Mouse (Mus musculus) myocyte (in vitro differentiated cells): ENCODE measurements at regions not wholly inside any gene's neighbourhood (a gene's known extent, or its start where the extent isn't known, plus 50 kb on each side); places are given as distances from the start of the nearest gene placed in this dataset.

ENCODE experiments used
- H3K27me3 ChIP-seq: one replicate; pipeline ENCODE4 v1.6.1; 2011; ENCODE audit not compliant: control insufficient read depth, insufficient read depth, insufficient read length
- H3K36me3 ChIP-seq: one replicate; pipeline ENCODE4 v1.6.1; 2011; ENCODE audit not compliant: control insufficient read depth, insufficient read depth
- H3K4me2 ChIP-seq: one replicate; pipeline ENCODE4 v1.6.1; 2011; ENCODE audit warnings: low read depth, control low read depth
- H3K4me3 ChIP-seq: one replicate; pipeline ENCODE4 v1.5.1; 2011; ENCODE audit warnings: mild to moderate bottlenecking, control low read depth, moderate library complexity
- H3K79me2 ChIP-seq: one replicate; pipeline ENCODE4 v1.6.1; 2011; ENCODE audit not compliant: control insufficient read depth, insufficient read depth
- H3ac ChIP-seq: one replicate; pipeline ENCODE4 v1.6.1; 2011; ENCODE audit not compliant: control insufficient read depth, insufficient read length
- CEBPB ChIP-seq: IDR thresholded peaks from 2 replicates; pipeline ENCODE4 v1.6.1; 2011; ENCODE audit warnings: mild to moderate bottlenecking, moderate library complexity; ENCODE audit not compliant: poor library complexity, insufficient read depth, severe bottlenecking
- E2F4 ChIP-seq: IDR thresholded peaks from one replicate; pipeline ENCODE4 v1.6.1; 2011; ENCODE audit warnings: mild to moderate bottlenecking, control low read depth, moderate library complexity; ENCODE audit not compliant: insufficient read depth
- MAX ChIP-seq: IDR thresholded peaks from one replicate; pipeline ENCODE4 v1.6.1; 2011; ENCODE audit warnings: low read depth, mild to moderate bottlenecking, control low read depth
- MYOD1 ChIP-seq, 3 experiments: IDR thresholded peaks; one replicate each; pipeline ENCODE4 v1.6.1; 2011; ENCODE audit warnings: control low read depth in 2 of 3, low read depth in 2 of 3, mild to moderate bottlenecking in 2 of 3, moderate library complexity in 1 of 3; ENCODE audit not compliant: insufficient read length in 2 of 3, control insufficient read depth in 1 of 3
- MYOG ChIP-seq, 3 experiments: IDR thresholded peaks; one replicate each; pipeline ENCODE4 v1.6.1; 2011; ENCODE audit warnings: control low read depth in 2 of 3, low read depth in 2 of 3, mild to moderate bottlenecking in 2 of 3; ENCODE audit not compliant: insufficient read length in 2 of 3, control insufficient read depth in 1 of 3, insufficient read depth in 1 of 3
- POLR2A ChIP-seq: IDR thresholded peaks from one replicate; pipeline ENCODE4 v1.6.1; 2011; ENCODE audit warnings: low read depth, mild to moderate bottlenecking, control low read depth, moderate library complexity; ENCODE audit not compliant: insufficient read length
- POLR2AphosphoS2 ChIP-seq: IDR thresholded peaks from one replicate; pipeline ENCODE4 v1.6.1; 2011; ENCODE audit warnings: low read depth, control low read depth; ENCODE audit not compliant: insufficient read length
- REST ChIP-seq: IDR thresholded peaks from one replicate; pipeline ENCODE4 v1.6.1; 2011; ENCODE audit warnings: mild to moderate bottlenecking, control low read depth, moderate library complexity; ENCODE audit not compliant: insufficient read depth, insufficient read length
- SRF ChIP-seq: IDR thresholded peaks from one replicate; pipeline ENCODE4 v1.6.1; 2011; ENCODE audit warnings: low read depth; ENCODE audit not compliant: control insufficient read depth, insufficient read length
- TCF12 ChIP-seq: IDR thresholded peaks from one replicate; pipeline ENCODE4 v1.6.1; 2011; ENCODE audit warnings: mild to moderate bottlenecking, control low read depth; ENCODE audit not compliant: poor library complexity, insufficient read depth, severe bottlenecking
- TCF3 ChIP-seq: IDR thresholded peaks from one replicate; pipeline ENCODE4 v1.6.1; 2011; ENCODE audit warnings: low read depth, control low read depth; ENCODE audit not compliant: insufficient read length
- USF1 ChIP-seq: IDR thresholded peaks from one replicate; pipeline ENCODE4 v1.6.1; 2011; ENCODE audit warnings: low read depth, mild to moderate bottlenecking, control low read depth, moderate library complexity

GRCm38 (mm10) chr19:26511756-26512155 lies 93.1 kb upstream of the Smarca2 start:
- no peak for TF ChIP-seq POLR2AphosphoS2
- TF ChIP-seq MYOG (IDR thresholded peaks at IDR 0.05; ENCODE audit: control insufficient read depth in 1 of 3, insufficient read depth in 1 of 3, insufficient read length in 2 of 3, low read depth in 2 of 3): no peak
- TF ChIP-seq USF1: no peak
- no peak for TF ChIP-seq POLR2A
- TF ChIP-seq E2F4: no peak
- no peak for TF ChIP-seq CEBPB
- TF ChIP-seq TCF3: no peak
- TF ChIP-seq REST: no peak
- TF ChIP-seq SRF: no peak
- no peak for TF ChIP-seq MAX
- TF ChIP-seq TCF12: no peak
- H3K4me2 ChIP-seq: no peak overlapping the region
- H3K27me3 ChIP-seq: no peaks in the 10 kb centered on the region
- H3ac ChIP-seq: no peak overlapping the region
- H3K4me3 ChIP-seq: no peak overlapping the region
- no peaks in the 10 kb centered on the region for H3K79me2 ChIP-seq
- no peaks in the 10 kb centered on the region for H3K36me3 ChIP-seq

- Histone ChIP-seq H3ac (no peak overlapping the region), H3K36me3 (no peaks in the 10 kb centered on the region), H3K27me3 (no peaks in the 10 kb centered on the region), H3K79me2 (no peaks in the 10 kb centered on the region), H3K4me3 (no peak overlapping the region), H3K4me2 (no peak overlapping the region)
- no peak for TF ChIP-seq TCF12
- no peak for TF ChIP-seq MAX
- no peak for TF ChIP-seq E2F4
- no peak for TF ChIP-seq TCF3
- no peak for TF ChIP-seq POLR2AphosphoS2
- TF ChIP-seq CEBPB: no peak
- no peak for TF ChIP-seq MYOD1 (IDR thresholded peaks at IDR 0.05; ENCODE audit: control insufficient read depth in 1 of 3, insufficient read length in 2 of 3, low read depth in 2 of 3)
- TF ChIP-seq MYOG (IDR thresholded peaks at IDR 0.05; ENCODE audit: control insufficient read depth in 1 of 3, insufficient read depth in 1 of 3, insufficient read length in 2 of 3, low read depth in 2 of 3): no peak
- no peak for TF ChIP-seq SRF
- TF ChIP-seq USF1: no peak
- TF ChIP-seq POLR2A: no peak
- TF ChIP-seq REST: no peak
These were observed 80.3 kb upstream of the Smarca2 start for GRCm38 (mm10) chr19:26524583-26524982.

DNA sequence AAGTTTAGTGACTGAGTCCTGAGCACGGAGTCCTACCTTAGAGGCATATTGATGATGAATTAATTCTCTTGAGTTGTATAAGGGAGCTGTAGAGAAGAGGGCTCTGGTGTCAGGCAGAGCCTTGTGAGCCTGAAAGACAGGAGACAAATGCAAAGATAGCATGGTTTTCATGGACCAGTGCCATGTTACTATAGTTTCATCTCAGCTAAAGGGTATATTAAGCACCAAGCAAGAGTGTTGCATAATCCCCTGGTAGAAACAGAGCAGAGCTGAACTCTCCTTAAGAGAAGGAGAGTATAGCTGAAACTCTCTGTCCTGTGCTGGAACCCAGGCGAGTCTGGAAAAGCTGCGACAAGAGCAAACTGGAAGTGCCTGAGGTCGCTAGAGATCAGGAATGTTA lies 73.5 kb upstream of the Smarca2 start:
- no peaks in the 10 kb centered on the region for H3K36me3 ChIP-seq
- no peak overlapping the region for H3K4me2 ChIP-seq
- H3K27me3 ChIP-seq: no peaks in the 10 kb centered on the region
- TF ChIP-seq POLR2A (no peak), POLR2AphosphoS2 (no peak), REST (no peak), E2F4 (no peak), TCF12 (no peak), MYOG (IDR thresholded peaks at IDR 0.05; ENCODE audit: control insufficient read depth in 1 of 3, insufficient read depth in 1 of 3, insufficient read length in 2 of 3, low read depth in 2 of 3) (no peak), MYOD1 (IDR thresholded peaks at IDR 0.05; ENCODE audit: control insufficient read depth in 1 of 3, insufficient read length in 2 of 3, low read depth in 2 of 3) (no peak), MAX (no peak), SRF (no peak), USF1 (no peak), CEBPB (no peak)
- no peak overlapping the region for H3K4me3 ChIP-seq
- no peak overlapping the region for H3ac ChIP-seq
- H3K79me2 ChIP-seq: no peaks in the 10 kb centered on the region

- Histone ChIP-seq H3K4me3 (no peak overlapping the region), H3K27me3 (no peaks in the 10 kb centered on the region), H3ac (no peak overlapping the region), H3K36me3 (no peaks in the 10 kb centered on the region), H3K4me2 (no peak overlapping the region), H3K79me2 (no peaks in the 10 kb centered on the region)
- no peak for TF ChIP-seq SRF
- TF ChIP-seq MYOG (IDR thresholded peaks at IDR 0.05; ENCODE audit: control insufficient read depth in 1 of 3, insufficient read depth in 1 of 3, insufficient read length in 2 of 3, low read depth in 2 of 3): no peak
- TF ChIP-seq POLR2AphosphoS2: no peak
- no peak for TF ChIP-seq MYOD1 (IDR thresholded peaks at IDR 0.05; ENCODE audit: control insufficient read depth in 1 of 3, insufficient read length in 2 of 3, low read depth in 2 of 3)
- TF ChIP-seq POLR2A: no peak
- TF ChIP-seq CEBPB: no peak
- TF ChIP-seq TCF3: no peak
- TF ChIP-seq USF1: no peak
- no peak for TF ChIP-seq E2F4
- TF ChIP-seq REST: no peak
- no peak for TF ChIP-seq MAX
- TF ChIP-seq TCF12: no peak
These were observed 72.3 kb upstream of the Smarca2 start for GRCm38 (mm10) chr19:26532509-26532908.

GRCm38 (mm10) chr19:26545671-26546070 lies 59.2 kb upstream of the Smarca2 start:
- no peaks in the 10 kb centered on the region for H3K79me2 ChIP-seq
- no peak overlapping the region for H3K4me3 ChIP-seq
- TF ChIP-seq POLR2A (no peak), SRF (no peak)
- H3K27me3 ChIP-seq: no peaks in the 10 kb centered on the region
- no peak overlapping the region for H3K4me2 ChIP-seq
- H3ac ChIP-seq: no peak overlapping the region
- no peaks in the 10 kb centered on the region for H3K36me3 ChIP-seq
